Mouse (Mus musculus): ENCODE results near the gene Mmp25. TPM values are rescaled to one million over a fixed set of nuclear protein-coding genes. Genes with fewer than 3 reads are reported as not detected.

Gene Mmp25
- polyA plus RNA-seq, 1 experiment from 2014 or later, result 0.48 TPM

Other genes starting within 250 kb of the Mmp25 start
- not detected in 2 replicates for gene Vmn2r117, start 165.6 kb downstream of the Mmp25 start, polyA plus RNA-seq (2015; fragmentation: Nextera tagmentation; extraction: Ambion mirVana)
- gene Zfp213, start 81.0 kb downstream of the Mmp25 start, polyA plus RNA-seq (2015; fragmentation: Nextera tagmentation; extraction: Ambion mirVana), result 10.9 and 14.4 TPM in 2 replicates
- gene Zfp13, start 45.8 kb downstream of the Mmp25 start, polyA plus RNA-seq (2015; fragmentation: Nextera tagmentation; extraction: Ambion mirVana), result 6.7 and 8.3 TPM in 2 replicates
- gene Zscan10, start 44.4 kb downstream of the Mmp25 start, polyA plus RNA-seq (2015; fragmentation: Nextera tagmentation; extraction: Ambion mirVana), result 0.06 TPM in 1 of 2 replicates, not detected in the other
- 0.35 and 0.39 TPM in 2 replicates for gene Bicdl2, start 15.2 kb upstream of the Mmp25 start, polyA plus RNA-seq (2015; fragmentation: Nextera tagmentation; extraction: Ambion mirVana)
- gene Hcfc1r1, start 28.3 kb upstream of the Mmp25 start, polyA plus RNA-seq (2015; fragmentation: Nextera tagmentation; extraction: Ambion mirVana), result 226 and 282 TPM in 2 replicates
- gene Thoc6, start 28.6 kb upstream of the Mmp25 start, polyA plus RNA-seq (2015; fragmentation: Nextera tagmentation; extraction: Ambion mirVana), result 29.4 and 36.8 TPM in 2 replicates
- gene Tnfrsf12a, start 32.2 kb upstream of the Mmp25 start, polyA plus RNA-seq (2015; fragmentation: Nextera tagmentation; extraction: Ambion mirVana), result 107 and 116 TPM in 2 replicates
- 4.5 and 12.9 TPM in 2 replicates for gene Cldn6, start 34.0 kb upstream of the Mmp25 start, polyA plus RNA-seq (2015; fragmentation: Nextera tagmentation; extraction: Ambion mirVana)
- 0.09 and 0.68 TPM in 2 replicates for gene Cldn9, start 38.7 kb upstream of the Mmp25 start, polyA plus RNA-seq (2015; fragmentation: Nextera tagmentation; extraction: Ambion mirVana)
- gene 1520401A03Rik, start 77.5 kb upstream of the Mmp25 start, polyA plus RNA-seq (2015; fragmentation: Nextera tagmentation; extraction: Ambion mirVana), result not detected in 2 replicates
- 22.4 and 37.6 TPM in 2 replicates for gene Pkmyt1, start 81.1 kb upstream of the Mmp25 start, polyA plus RNA-seq (2015; fragmentation: Nextera tagmentation; extraction: Ambion mirVana)
- 13.5 and 18.7 TPM in 2 replicates for gene Paqr4, start 95.6 kb upstream of the Mmp25 start, polyA plus RNA-seq (2015; fragmentation: Nextera tagmentation; extraction: Ambion mirVana)
- 0.28 and 3.3 TPM in 2 replicates for gene Kremen2, start 100.6 kb upstream of the Mmp25 start, polyA plus RNA-seq (2015; fragmentation: Nextera tagmentation; extraction: Ambion mirVana)
- 36.5 and 47.5 TPM in 2 replicates for gene Flywch1, start 126.3 kb upstream of the Mmp25 start, polyA plus RNA-seq (2015; fragmentation: Nextera tagmentation; extraction: Ambion mirVana)
- 4.8 and 9.1 TPM in 2 replicates for gene Flywch2, start 140.8 kb upstream of the Mmp25 start, polyA plus RNA-seq (2015; fragmentation: Nextera tagmentation; extraction: Ambion mirVana)
- gene Srrm2, start 145.3 kb upstream of the Mmp25 start, polyA plus RNA-seq (2015; fragmentation: Nextera tagmentation; extraction: Ambion mirVana), result 315 and 320 TPM in 2 replicates
- 782 and 921 TPM in 2 replicates for gene Elob, start 183.9 kb upstream of the Mmp25 start, polyA plus RNA-seq (2015; fragmentation: Nextera tagmentation; extraction: Ambion mirVana)
- gene Prss33, start 190.8 kb upstream of the Mmp25 start, polyA plus RNA-seq (2015; fragmentation: Nextera tagmentation; extraction: Ambion mirVana), result 0.13 TPM in 1 of 2 replicates, not detected in the other
- not detected in 2 replicates for gene Prss32, start 198.6 kb upstream of the Mmp25 start, polyA plus RNA-seq (2015; fragmentation: Nextera tagmentation; extraction: Ambion mirVana)
- 0.06 and 0.33 TPM in 2 replicates for gene Prss41, start 198.9 kb upstream of the Mmp25 start, polyA plus RNA-seq (2015; fragmentation: Nextera tagmentation; extraction: Ambion mirVana)
- gene Prss21, start 222.8 kb upstream of the Mmp25 start, polyA plus RNA-seq (2015; fragmentation: Nextera tagmentation; extraction: Ambion mirVana), result not detected in 2 replicates
- not detected in 2 replicates for gene Dcpp1, start 235.6 kb upstream of the Mmp25 start, polyA plus RNA-seq (2015; fragmentation: Nextera tagmentation; extraction: Ambion mirVana)
- gene Dcpp2, start 235.6 kb upstream of the Mmp25 start, polyA plus RNA-seq (2015; fragmentation: Nextera tagmentation; extraction: Ambion mirVana), result not detected in 2 replicates